Mouse (Mus musculus): ENCODE results near the gene Nlgn1. TPM values are rescaled to one million over a fixed set of nuclear protein-coding genes. Genes with fewer than 3 reads are reported as not detected.
"Not testable (repeated sequence)": the region's sequence is repeated elsewhere in the genome, so short reads cannot be mapped to it uniquely, and the experiment has no call there.

The Nlgn1 gene
- total RNA-seq, 2 experiments from 2014 or later = 0.07 to 0.08 TPM

- intact Hi-C loops (cut with DNase I) = no loop called here
- no peak for DNase-seq
These were observed 659.5 kb downstream of the Nlgn1 start for GRCm38 (mm10) chr3:25672779-25673178.

GRCm38 (mm10) chr3:25663464-25663863 is 668.8 kb downstream of the Nlgn1 start:
- no peak for DNase-seq
- intact Hi-C loops (cut with DNase I) = no loop called here

GRCm38 (mm10) chr3:25660285-25660684 is 672.0 kb downstream of the Nlgn1 start:
- intact Hi-C loops (cut with DNase I) = no loop called here

DNA sequence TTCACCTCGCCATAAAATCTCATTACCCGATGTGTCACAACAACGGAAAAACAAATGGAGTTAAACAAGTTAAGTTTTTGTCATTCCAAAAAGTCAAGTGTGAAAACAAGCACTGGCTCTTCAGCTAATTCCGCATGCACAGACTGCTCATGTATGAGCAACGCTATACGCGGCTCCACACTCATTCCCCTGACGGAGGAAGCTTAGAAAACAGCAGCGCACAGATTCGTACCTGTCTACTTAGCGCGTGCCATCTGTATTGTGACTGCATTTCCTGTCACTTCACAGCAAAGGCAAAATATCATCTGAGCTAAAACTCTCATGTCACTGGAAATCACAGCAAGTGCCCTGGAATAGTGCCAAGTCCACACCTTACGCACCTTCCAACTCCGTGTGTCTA is 674.3 kb downstream of the Nlgn1 start:
- DNase-seq = no peak
- intact Hi-C loops (cut with DNase I) = no loop called here

More at GRCm38 (mm10) chr3:25660285-25660684, 672.0 kb downstream of the Nlgn1 start:
- DNase-seq = no peak

DNA sequence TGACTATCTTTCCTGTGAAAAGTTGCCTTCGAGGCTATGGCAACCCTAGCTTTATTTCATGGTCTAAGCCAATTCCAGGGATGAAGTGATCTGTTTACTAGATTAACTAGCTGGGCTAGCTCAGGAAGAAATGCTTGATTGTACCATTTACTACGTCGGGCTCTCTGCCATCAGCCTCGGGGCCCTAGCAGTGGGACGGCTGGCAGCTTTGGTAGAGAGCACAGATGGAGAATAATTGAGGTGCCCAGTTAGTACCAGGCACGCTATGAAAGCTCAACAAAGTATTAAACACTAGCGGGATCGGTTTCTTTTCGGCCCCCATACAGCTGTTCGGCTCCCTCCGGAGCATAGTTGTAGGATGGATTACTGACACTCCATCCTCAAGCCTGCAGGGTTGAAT is 675.2 kb downstream of the Nlgn1 start:
- intact Hi-C loops (cut with DNase I) = no loop called here
- DNase-seq = no peak

DNA sequence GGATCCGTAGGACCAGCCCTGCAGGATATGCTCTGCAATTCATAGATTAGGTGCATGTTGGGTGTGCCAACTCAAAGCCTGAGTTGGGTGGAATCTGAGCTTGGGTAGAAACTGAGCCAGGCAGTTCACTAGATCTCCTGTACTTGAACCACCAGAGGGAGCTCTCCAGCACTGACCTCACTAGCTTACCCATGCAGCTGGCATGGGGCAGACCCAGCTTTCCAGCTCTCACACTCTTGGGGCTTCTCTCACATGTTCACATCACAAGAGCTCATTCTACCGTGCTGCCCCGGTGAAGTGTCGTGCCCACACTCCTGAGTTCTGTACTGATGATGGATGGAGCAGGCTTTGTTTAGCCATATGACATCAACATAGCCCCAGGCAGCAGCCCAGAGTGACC is 679.2 kb downstream of the Nlgn1 start:
- no peak for DNase-seq
- intact Hi-C loops (cut with DNase I) = no loop called here

- DNase-seq = no peak
These were observed 686.2 kb downstream of the Nlgn1 start for GRCm38 (mm10) chr3:25645895-25646691.

GRCm38 (mm10) chr3:25629198-25629597 is 703.1 kb downstream of the Nlgn1 start:
- no peak for DNase-seq
- intact Hi-C loops (cut with DNase I) = no loop called here

More at GRCm38 (mm10) chr3:25645895-25646691, 686.2 kb downstream of the Nlgn1 start:
- intact Hi-C loops (cut with DNase I) = no loop called here

DNA sequence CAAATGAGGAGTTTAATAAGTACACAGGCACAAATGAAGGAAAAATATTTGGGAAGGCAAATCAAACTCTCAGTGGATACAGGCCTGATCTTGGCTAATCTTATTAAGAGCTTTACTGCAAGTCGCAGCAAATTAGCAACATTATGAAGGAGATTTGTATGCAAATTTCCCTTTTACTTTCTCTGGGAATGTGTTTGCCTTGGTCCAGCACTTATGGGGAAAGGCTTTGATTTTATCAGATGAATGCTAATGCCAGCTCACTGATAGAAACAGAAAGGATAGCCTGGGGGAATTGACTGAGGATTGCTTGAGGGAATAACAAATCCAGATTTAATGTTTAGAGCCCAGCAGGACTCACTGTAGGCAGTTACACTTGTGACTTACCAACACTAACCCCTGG is 725.7 kb downstream of the Nlgn1 start:
- DNase-seq = no peak
- intact Hi-C loops (cut with DNase I) = no loop called here

- no peak for DNase-seq
- intact Hi-C loops (cut with DNase I) = no loop called here
These were observed 734.7 kb downstream of the Nlgn1 start for GRCm38 (mm10) chr3:25597513-25597912.

DNA sequence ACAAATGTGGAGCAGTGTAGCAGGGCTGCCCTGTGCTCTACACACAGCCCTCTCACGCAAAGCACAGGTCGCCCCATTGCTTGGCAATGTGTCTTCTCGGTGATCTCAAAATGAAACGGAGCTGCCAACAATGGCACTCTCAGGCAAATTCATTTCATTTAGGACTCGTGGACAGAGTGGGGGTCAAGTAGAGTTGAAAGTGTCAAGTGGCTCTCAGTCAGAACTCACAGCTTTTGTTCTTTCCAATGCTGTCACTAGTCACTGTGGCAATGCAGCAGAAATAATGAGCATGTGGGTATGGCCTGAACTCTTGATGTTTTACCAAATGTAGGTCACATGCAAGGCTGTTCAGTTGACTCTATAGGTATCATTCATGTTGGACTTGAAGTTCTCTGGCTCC is 756.7 kb downstream of the Nlgn1 start:
- intact Hi-C loops (cut with DNase I) = no loop called here
- no peak for DNase-seq

GRCm38 (mm10) chr3:25574840-25575239 is 757.4 kb downstream of the Nlgn1 start:
- DNase-seq = no peak
- intact Hi-C loops (cut with DNase I) = no loop called here

- DNase-seq; intact Hi-C loops (cut with DNase I): not testable (repeated sequence)
These were observed 773.7 kb downstream of the Nlgn1 start for GRCm38 (mm10) chr3:25558513-25558912.

GRCm38 (mm10) chr3:25549097-25549496 is 783.2 kb downstream of the Nlgn1 start:
- intact Hi-C loops (cut with DNase I); DNase-seq: not testable (repeated sequence)

GRCm38 (mm10) chr3:25524236-25524635 is 808.0 kb downstream of the Nlgn1 start:
- intact Hi-C loops (cut with DNase I); DNase-seq: not testable (repeated sequence)

DNA sequence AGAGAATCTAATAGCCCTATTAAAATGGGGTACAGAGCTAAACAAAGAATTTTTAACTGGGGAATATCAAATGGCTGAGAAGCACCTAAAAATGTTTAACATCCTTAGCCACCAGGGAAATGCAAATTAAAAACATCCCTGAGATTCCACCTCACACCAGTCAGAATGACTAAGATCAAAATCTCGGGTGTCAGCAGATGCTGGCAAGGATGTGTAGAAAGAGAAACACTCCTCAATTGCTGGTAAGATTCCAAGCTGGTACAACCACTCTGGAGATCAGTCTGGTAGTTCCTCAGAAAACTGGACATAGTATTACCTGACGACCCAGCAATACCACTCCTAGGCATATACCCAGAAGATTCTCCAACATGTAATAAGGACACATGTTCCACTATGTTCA is 869.2 kb downstream of the Nlgn1 start:
- intact Hi-C loops (cut with DNase I) = no loop called here
- DNase-seq = no peak

DNA sequence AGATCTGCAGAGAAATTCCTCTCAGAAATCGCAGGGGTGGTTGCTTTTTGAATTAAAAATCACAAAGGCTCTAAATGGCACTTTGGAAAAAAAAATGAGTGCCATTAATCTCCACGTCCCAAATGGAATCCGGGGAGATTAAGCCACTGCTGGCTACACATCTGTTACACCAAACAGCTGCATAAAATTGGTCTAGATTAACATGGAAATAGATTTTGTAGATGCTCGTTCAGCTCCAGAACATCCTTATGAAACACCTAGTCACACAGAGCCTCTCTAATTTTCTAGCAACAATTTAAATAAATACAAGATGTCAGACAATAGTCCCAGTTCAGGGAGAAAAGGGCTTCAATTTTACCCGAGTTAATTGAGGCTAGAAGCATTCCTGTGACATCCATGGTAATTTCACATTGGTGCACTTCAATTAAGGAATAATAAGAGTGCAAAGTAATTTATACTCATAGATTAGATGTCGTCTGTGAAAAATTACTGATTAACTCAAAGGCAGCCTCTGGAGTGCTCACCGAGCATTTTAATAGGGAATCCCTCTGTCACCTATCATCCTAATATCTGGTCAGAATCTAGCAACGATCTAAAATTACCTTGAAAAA is 875.9 kb downstream of the Nlgn1 start:
- intact Hi-C loops (cut with DNase I) = no loop called here
- no peak for DNase-seq

- intact Hi-C loops (cut with DNase I) = no loop called here
- DNase-seq = no peak
These were observed 879.9 kb downstream of the Nlgn1 start for GRCm38 (mm10) chr3:25452314-25452713.

- no peak for DNase-seq
- intact Hi-C loops (cut with DNase I) = no loop called here
These were observed 881.8 kb downstream of the Nlgn1 start for GRCm38 (mm10) chr3:25450471-25450870.

DNA sequence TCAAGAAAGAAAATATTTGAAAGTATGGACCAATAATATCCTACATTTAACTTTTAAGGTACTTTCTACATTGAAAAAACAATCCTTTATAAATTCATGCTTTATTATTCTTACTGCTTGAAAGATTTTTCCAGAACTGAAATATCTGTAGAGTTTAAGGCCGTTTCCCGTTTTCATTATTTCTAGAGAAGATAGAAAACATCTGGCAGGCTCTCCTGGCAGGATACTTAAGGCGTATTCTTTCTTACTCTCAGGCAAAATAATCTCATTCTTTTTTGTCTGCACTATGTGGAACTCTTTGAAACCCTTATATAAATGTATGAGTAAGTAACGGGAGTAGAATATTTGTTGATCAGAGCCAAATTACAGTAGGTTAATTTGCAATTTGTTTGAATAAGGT is 882.9 kb downstream of the Nlgn1 start:
- intact Hi-C loops (cut with DNase I) = no loop called here
- DNase-seq = no peak

GRCm38 (mm10) chr3:25447181-25447580 is 885.1 kb downstream of the Nlgn1 start:
- intact Hi-C loops (cut with DNase I) = no loop called here
- DNase-seq = no peak

DNA sequence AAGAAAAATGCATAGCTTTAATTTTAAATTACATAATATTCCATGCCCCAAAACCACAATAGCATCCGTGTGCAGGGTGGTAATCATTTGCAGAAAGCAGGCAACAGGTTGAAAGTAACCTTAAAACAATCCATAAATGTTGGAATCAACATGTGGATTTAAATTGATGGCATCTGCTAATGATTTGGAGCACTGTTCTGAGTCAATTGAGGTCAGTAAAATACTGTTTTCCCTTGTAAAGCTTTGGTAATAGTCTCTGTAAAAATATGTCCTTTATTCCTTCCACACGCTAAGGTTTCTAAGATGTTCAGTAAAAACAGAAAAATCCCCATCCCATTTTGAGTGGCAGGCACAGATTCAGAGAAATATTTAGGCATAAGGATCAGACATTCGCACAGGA is 888.6 kb downstream of the Nlgn1 start:
- intact Hi-C loops (cut with DNase I) = no loop called here
- DNase-seq = no peak

Measured in gastrocnemius, postnatal 36 days (tissue).